Mouse (Mus musculus) C2C12 (cell line): ENCODE measurements around the gene Cul3. TPM values are rescaled to one million over a fixed set of nuclear protein-coding genes. Genes with fewer than 3 reads are reported as not detected.

Experiments used
- H3K27me3 ChIP-seq: one replicate; pipeline ENCODE4 v1.6.1; 2011; ENCODE audit not compliant: control insufficient read depth, insufficient read depth, insufficient read length
- H3K36me3 ChIP-seq: one replicate; pipeline ENCODE4 v1.6.1; 2011; ENCODE audit not compliant: control insufficient read depth, insufficient read depth
- H3K4me3 ChIP-seq: one replicate; pipeline ENCODE4 v1.5.1; 2011; ENCODE audit warnings: mild to moderate bottlenecking, control low read depth; ENCODE audit not compliant: poor library complexity, insufficient read depth, severe bottlenecking
- H3K79me2 ChIP-seq: one replicate; pipeline ENCODE4 v1.6.1; 2011; ENCODE audit not compliant: control insufficient read depth, insufficient read depth
- H3K79me3 ChIP-seq: one replicate; pipeline ENCODE4 v1.6.1; 2011; ENCODE audit warnings: low read depth, control low read depth
- H3ac ChIP-seq: one replicate; pipeline ENCODE3; 2011; ENCODE audit warnings: low read depth; ENCODE audit not compliant: control insufficient read depth, insufficient read length
- CEBPB ChIP-seq: IDR thresholded peaks from one replicate; pipeline ENCODE4 v1.6.1; 2011; ENCODE audit warnings: low read depth, mild to moderate bottlenecking, control low read depth, moderate library complexity
- CTCF ChIP-seq: IDR thresholded peaks from one replicate; pipeline ENCODE4 v1.5.1; 2011; ENCODE audit not compliant: control insufficient read depth, insufficient read depth, insufficient read length
- FOSL1 ChIP-seq: IDR thresholded peaks from one replicate; pipeline ENCODE4 v1.8.0; 2011; ENCODE audit warnings: mild to moderate bottlenecking, low read length; ENCODE audit not compliant: poor library complexity, insufficient read depth, severe bottlenecking
- MAX ChIP-seq: IDR thresholded peaks from one replicate; pipeline ENCODE4 v1.6.1; 2011; ENCODE audit warnings: mild to moderate bottlenecking, control low read depth
- MYOD1 ChIP-seq: IDR thresholded peaks from one replicate; pipeline ENCODE4 v1.6.1; 2011; ENCODE audit warnings: low read depth; ENCODE audit not compliant: control insufficient read depth, insufficient read length
- MYOG ChIP-seq: IDR thresholded peaks from one replicate; pipeline ENCODE4 v1.6.1; 2011; ENCODE audit not compliant: control insufficient read depth, insufficient read length; ENCODE audit errors: extremely low read depth
- USF1 ChIP-seq: IDR thresholded peaks from one replicate; pipeline ENCODE4 v1.6.1; 2011; ENCODE audit warnings: low read depth, mild to moderate bottlenecking, control low read depth, moderate library complexity
- long read RNA-seq, 2 experiments: library from polyadenylated mRNA; unstranded; transcript quantifications; one replicate each; pipeline ENCODE4 v2.0.0; 2019 to 2020
- polyA plus RNA-seq: library from polyadenylated mRNA; unstranded; fragments of >200 nt; fragmentation: generic; extraction: Trizol; gene quantifications from one replicate; pipeline ENCODE4 v1.2.1, GENCODE M21; 2012; ENCODE audit warnings: missing spikeins

Gene Cul3
- polyA plus RNA-seq = 31.1 TPM
- long read RNA-seq, experiment 1, full-length matches to known transcripts = 3 of 5 reads
- long read RNA-seq, experiment 1, partial matches to known transcripts = 2 of 5 reads
- long read RNA-seq, experiment 1, other reads (novel, unspliced or antisense) = 0 of 5 reads
- long read RNA-seq, experiment 2, full-length matches to known transcripts = 15 of 26 reads
- long read RNA-seq, experiment 2, partial matches to known transcripts = 8 of 26 reads
- long read RNA-seq, experiment 2, other reads (novel, unspliced or antisense) = 3 of 26 reads

- Histone ChIP-seq H3K79me3 (peaks cover 41% of the 10 kb centered on the region), H3K4me3 (peak within 1 kb of the TSS; percentile 64), H3K79me2 (peaks cover 45% of the 10 kb centered on the region), H3K27me3 (no peaks in the 10 kb centered on the region), H3K36me3 (peaks cover 4% of the 10 kb centered on the region), H3ac (peak within 1 kb of the TSS; percentile 93)
- TF ChIP-seq USF1 (peak; percentile 97), MAX (peak; percentile 77), MYOD1 (no peak)
These were observed at the start of gene Cul3 for GRCm38 (mm10) chr1:80340436-80341376. TSS of gene Cul3 (minus strand) at chr1:80340480.

- no peak overlapping the region for H3ac ChIP-seq
- no peak overlapping the region for H3K4me3 ChIP-seq
- no peaks in the 10 kb centered on the region for H3K27me3 ChIP-seq
- H3K79me3 ChIP-seq = no peaks in the 10 kb centered on the region
- no peaks in the 10 kb centered on the region for H3K79me2 ChIP-seq
- TF ChIP-seq MYOG (no peak), MAX (no peak), CTCF (no peak), USF1 (no peak), MYOD1 (no peak), CEBPB (no peak), FOSL1 (no peak)
- H3K36me3 ChIP-seq = no peaks in the 10 kb centered on the region
These were observed 49.2 kb upstream of the Cul3 start for GRCm38 (mm10) chr1:80389518-80389917.

GRCm38 (mm10) chr1:80383613-80384589, 43.6 kb upstream of the Cul3 start:
- Histone ChIP-seq H3K79me3 (no peaks in the 10 kb centered on the region), H3K27me3 (no peaks in the 10 kb centered on the region), H3ac (no peak overlapping the region), H3K36me3 (no peaks in the 10 kb centered on the region), H3K79me2 (no peaks in the 10 kb centered on the region), H3K4me3 (no peak overlapping the region)
- no peak for TF ChIP-seq MAX
- no peak for TF ChIP-seq USF1
- TF ChIP-seq MYOG = no peak
- TF ChIP-seq FOSL1 = no peak
- TF ChIP-seq MYOD1 = no peak
- TF ChIP-seq CEBPB = no peak
- TF ChIP-seq CTCF = no peak

DNA sequence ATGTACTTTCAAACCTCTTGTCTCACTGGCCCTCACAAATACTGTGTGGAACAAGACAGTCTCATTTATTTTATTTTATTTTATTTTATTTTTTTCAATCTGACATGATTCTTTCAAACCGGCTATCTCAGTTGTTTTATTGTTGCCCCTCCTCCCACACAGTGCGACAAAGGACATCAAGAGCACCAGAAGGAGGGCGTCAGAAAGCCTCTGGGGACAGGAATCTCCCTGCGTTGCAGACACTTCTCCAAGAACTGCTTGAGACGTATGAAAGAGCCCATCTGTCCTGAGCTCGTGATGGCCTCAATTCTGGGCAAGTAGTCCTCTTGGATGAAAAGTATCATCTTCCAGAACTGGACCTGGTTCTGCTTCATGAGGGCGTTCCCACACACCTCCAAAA, 42.6 kb upstream of the Cul3 start:
- H3K27me3 ChIP-seq = no peaks in the 10 kb centered on the region
- no peak overlapping the region for H3ac ChIP-seq
- H3K4me3 ChIP-seq = no peak overlapping the region
- no peaks in the 10 kb centered on the region for H3K36me3 ChIP-seq
- H3K79me2 ChIP-seq = no peaks in the 10 kb centered on the region
- no peaks in the 10 kb centered on the region for H3K79me3 ChIP-seq
- no peak for TF ChIP-seq CTCF
- no peak for TF ChIP-seq USF1
- TF ChIP-seq FOSL1 = no peak

DNA sequence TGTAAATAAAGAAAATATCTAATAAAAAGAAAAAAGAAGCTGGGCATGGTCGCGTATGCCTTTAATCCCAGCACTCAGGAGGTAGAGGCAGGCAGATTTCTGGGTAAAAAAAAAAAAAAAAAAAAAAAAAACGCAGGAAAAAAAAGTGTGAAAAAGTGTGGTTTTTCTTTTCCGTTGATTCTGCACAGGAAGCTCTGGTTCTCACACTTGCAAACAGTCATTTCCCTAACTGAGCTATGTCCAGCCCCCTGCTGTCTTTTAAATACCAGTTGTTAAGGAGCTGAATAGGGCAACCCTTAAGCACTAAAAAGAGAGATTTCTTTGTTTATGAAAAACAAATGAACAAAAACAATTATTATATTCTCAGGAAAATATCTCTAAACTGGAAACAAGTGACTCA, 41.0 kb upstream of the Cul3 start:
- Histone ChIP-seq H3K27me3 (no peaks in the 10 kb centered on the region), H3ac (no peak overlapping the region), H3K79me2 (no peaks in the 10 kb centered on the region), H3K36me3 (no peaks in the 10 kb centered on the region), H3K4me3 (no peak overlapping the region), H3K79me3 (no peaks in the 10 kb centered on the region)
- TF ChIP-seq CEBPB (no peak), MYOD1 (no peak)
